Mouse (Mus musculus) CD8-positive naive resting alpha-beta T cell, adult 57 days (primary cell): Measurements from ENCODE around the gene Cabin1. TPM values are rescaled to one million over a fixed set of nuclear protein-coding genes. Genes with fewer than 3 reads are reported as not detected.

Source experiments
- total RNA-seq: library from RNA; stranded (reverse); gene quantifications from one replicate; pipeline ENCODE4 v1.2.4, GENCODE M21; 2023

Cabin1 gene
- total RNA-seq = 129 TPM

GRCm38 (mm10) chr10:75763682-75764518 is at the start of gene Cabin1:
Gene Cabin1, minus strand, starts transcription at chr10:75764341.

GRCm38 (mm10) chr10:75798176-75798696 is 34.1 kb upstream of the Cabin1 start, which contains the start of gene Gstt1:
Gene Gstt1, minus strand, starts transcription at chr10:75798584.

GRCm38 (mm10) chr10:75780769-75781578 is 16.8 kb upstream of the Cabin1 start, which contains the start of the genes Gm20441 and Gstt3:
Gene Gm20441, minus strand, starts transcription at chr10:75780954.
Gene Gstt3, minus strand, starts transcription at chr10:75781414.

GRCm38 (mm10) chr10:75772795-75773664 is 8.9 kb upstream of the Cabin1 start, which contains the start of gene Ddt:
Gene Ddt, minus strand, starts transcription at chr10:75773414.

GRCm38 (mm10) chr10:75643741-75644343 is 120.3 kb downstream of the Cabin1 start, which contains the start of gene Susd2:
Gene Susd2, minus strand, starts transcription at chr10:75644008.

Other genes starting within 250 kb of the Cabin1 start
- 109 TPM for gene Snrpd3, start 246.8 kb downstream of the Cabin1 start, total RNA-seq
- gene Gucd1, start 246.4 kb downstream of the Cabin1 start, total RNA-seq = 60.6 TPM
- 23.7 TPM for gene Lrrc75b, start 204.0 kb downstream of the Cabin1 start, total RNA-seq
- 81.7 TPM for gene Ggt1, start 202.7 kb downstream of the Cabin1 start, total RNA-seq
- 20.3 TPM for gene Ggt5, start 175.0 kb downstream of the Cabin1 start, total RNA-seq
- 4.2 TPM for gene Susd2, start 120.3 kb downstream of the Cabin1 start, total RNA-seq
- gene Ddt, start 9.1 kb upstream of the Cabin1 start, total RNA-seq = 28.8 TPM
- not detected for gene Gm20441, start 16.6 kb upstream of the Cabin1 start, total RNA-seq
- 4.0 TPM for gene Gstt3, start 17.1 kb upstream of the Cabin1 start, total RNA-seq
- not detected for gene Gstt1, start 34.2 kb upstream of the Cabin1 start, total RNA-seq
- not detected for gene Gstt4, start 58.2 kb upstream of the Cabin1 start, total RNA-seq
- gene Gstt2, start 73.1 kb upstream of the Cabin1 start, total RNA-seq = 41.2 TPM
- 289 TPM for gene Mif, start 95.9 kb upstream of the Cabin1 start, total RNA-seq
- 3.4 TPM for gene Derl3, start 129.1 kb upstream of the Cabin1 start, total RNA-seq
- 54.4 TPM for gene Smarcb1, start 157.3 kb upstream of the Cabin1 start, total RNA-seq
- 22.5 TPM for gene Chchd10, start 168.8 kb upstream of the Cabin1 start, total RNA-seq
- 2.2 TPM for gene Mmp11, start 172.2 kb upstream of the Cabin1 start, total RNA-seq
- gene Gm867, start 176.3 kb upstream of the Cabin1 start, total RNA-seq = not detected
- 11.1 TPM for gene Vpreb3, start 178.7 kb upstream of the Cabin1 start, total RNA-seq
- gene Gm5134, start 190.2 kb upstream of the Cabin1 start, total RNA-seq = 0.95 TPM